Mouse (Mus musculus): Measurements from ENCODE around the gene Pkd2l1. TPM values are rescaled to one million over a fixed set of nuclear protein-coding genes. Genes with fewer than 3 reads are reported as not detected.

The Pkd2l1 gene
- polyA plus RNA-seq (2011; ENCODE audit: insufficient read depth, insufficient read length, low replicate concordance, missing spikeins): not detected in 2 replicates

GRCm38 (mm10) chr19:44192342-44192741 lies at the start of gene Pkd2l1:
Gene Pkd2l1 (minus strand): TSS chr19:44192442.
- no peaks in the 10 kb centered on the region for H3K4me1 ChIP-seq (ENCODE audit: control insufficient read depth, insufficient read depth, low read length)
- no peak within 1 kb of the TSS for H3K4me3 ChIP-seq (replicated peaks; ENCODE audit: control insufficient read depth, low read depth, low read length)
- 27% methylated on average over 3 of the region's 3 CpGs for WGBS
- TF ChIP-seq CTCF (IDR thresholded peaks at IDR 0.05; ENCODE audit: control insufficient read depth, insufficient read depth, low read length): no peak
- H3K27ac ChIP-seq (ENCODE audit: control insufficient read depth, insufficient read depth, low read depth, low read length, poor library complexity): no peak within 1 kb of the TSS

- WGBS: 18% methylated on average over 2 of the region's 2 CpGs
Observed at GRCm38 (mm10) chr19:44238906-44239305, 46.7 kb upstream of the Pkd2l1 start.

DNA sequence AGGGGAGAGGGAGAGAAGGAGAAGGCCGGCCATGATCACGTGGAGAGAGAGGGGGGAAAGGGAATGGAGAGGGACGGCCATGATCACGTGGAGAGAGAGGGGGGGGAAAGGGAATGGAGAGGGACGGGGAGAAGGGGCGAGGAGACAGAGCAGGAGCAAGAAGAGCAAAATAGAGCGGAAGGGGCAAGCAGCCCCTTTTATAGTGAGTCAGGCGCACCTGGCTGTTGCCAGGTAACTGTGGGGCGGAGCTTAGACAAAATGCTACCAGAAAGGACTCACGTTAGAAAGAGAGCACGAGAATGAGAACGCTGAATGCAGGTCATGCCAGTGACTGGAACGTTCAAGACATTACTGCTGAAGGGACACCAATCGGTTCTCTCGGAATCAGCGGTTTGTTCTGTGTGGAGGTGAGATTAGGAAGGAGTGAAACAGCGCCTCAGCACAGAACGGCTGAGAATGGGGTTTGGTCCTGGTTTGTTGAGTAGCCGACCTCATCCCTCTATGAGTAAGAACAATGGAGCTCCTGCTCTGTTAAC lies 45.3 kb upstream of the Pkd2l1 start:
- Histone ChIP-seq H3K27ac (ENCODE audit: control insufficient read depth, insufficient read depth, low read depth, low read length, poor library complexity) (no peak overlapping the region), H3K4me3 (replicated peaks; ENCODE audit: control insufficient read depth, low read depth, low read length) (no peak overlapping the region)
- 28% methylated on average over 19 of the region's 19 CpGs for WGBS

More at GRCm38 (mm10) chr19:44238906-44239305, 46.7 kb upstream of the Pkd2l1 start:
- Histone ChIP-seq H3K4me1 (ENCODE audit: control insufficient read depth, insufficient read depth, low read length) (no peaks in the 10 kb centered on the region), H3K27ac (ENCODE audit: control insufficient read depth, insufficient read depth, low read depth, low read length, poor library complexity) (no peak overlapping the region), H3K4me3 (replicated peaks; ENCODE audit: control insufficient read depth, low read depth, low read length) (no peak overlapping the region)
- TF ChIP-seq POLR2A (IDR thresholded peaks at IDR 0.05; ENCODE audit: borderline replicate concordance, control insufficient read depth, low read depth, low read length) (no peak), CTCF (IDR thresholded peaks at IDR 0.05; ENCODE audit: control insufficient read depth, insufficient read depth, low read length) (no peak)

GRCm38 (mm10) chr19:44231608-44232151 lies 39.4 kb upstream of the Pkd2l1 start:
- Histone ChIP-seq H3K27ac (ENCODE audit: control insufficient read depth, insufficient read depth, low read depth, low read length, poor library complexity) (no peak overlapping the region), H3K4me3 (replicated peaks; ENCODE audit: control insufficient read depth, low read depth, low read length) (no peak overlapping the region), H3K4me1 (ENCODE audit: control insufficient read depth, insufficient read depth, low read length) (no peaks in the 10 kb centered on the region)
- 41% methylated on average over 4 of the region's 4 CpGs for WGBS
- no peak for TF ChIP-seq POLR2A (IDR thresholded peaks at IDR 0.05; ENCODE audit: borderline replicate concordance, control insufficient read depth, low read depth, low read length)

More for the DNA sequence above, 45.3 kb upstream of the Pkd2l1 start:
- H3K4me1 ChIP-seq (ENCODE audit: control insufficient read depth, insufficient read depth, low read length): no peaks in the 10 kb centered on the region
- TF ChIP-seq POLR2A (IDR thresholded peaks at IDR 0.05; ENCODE audit: borderline replicate concordance, control insufficient read depth, low read depth, low read length): no peak
- no peak for TF ChIP-seq CTCF (IDR thresholded peaks at IDR 0.05; ENCODE audit: control insufficient read depth, insufficient read depth, low read length)

DNA sequence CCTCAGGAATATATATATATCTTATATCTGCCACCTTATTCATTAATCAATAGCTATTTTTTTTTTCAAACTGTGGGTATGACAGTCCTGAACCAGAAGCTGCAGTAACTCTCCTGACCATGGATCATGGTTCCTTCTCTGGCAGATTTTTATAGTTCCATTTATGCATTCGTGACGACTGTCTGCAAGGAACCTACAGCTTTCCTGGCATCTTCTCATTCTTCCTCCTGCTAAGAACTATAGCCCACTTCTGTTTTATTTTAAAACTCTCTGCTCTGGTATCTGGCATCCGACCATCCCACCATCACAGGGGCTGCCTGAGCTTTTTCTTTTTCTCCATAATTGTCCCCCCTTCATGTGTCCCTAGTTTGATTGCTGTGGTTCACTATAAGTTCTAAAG lies 38.0 kb upstream of the Pkd2l1 start:
- WGBS: 40% methylated on average over 3 of the region's 3 CpGs
- H3K4me1 ChIP-seq (ENCODE audit: control insufficient read depth, insufficient read depth, low read length): no peaks in the 10 kb centered on the region; the same call in 1 of the 2 replicates
- no peak overlapping the region for H3K27ac ChIP-seq (ENCODE audit: control insufficient read depth, insufficient read depth, low read depth, low read length, poor library complexity)
- no peak for TF ChIP-seq CTCF (IDR thresholded peaks at IDR 0.05; ENCODE audit: control insufficient read depth, insufficient read depth, low read length)
- no peak overlapping the region for H3K4me3 ChIP-seq (replicated peaks; ENCODE audit: control insufficient read depth, low read depth, low read length)

- Histone ChIP-seq H3K27ac (ENCODE audit: control insufficient read depth, insufficient read depth, low read depth, low read length, poor library complexity) (no peak overlapping the region), H3K4me1 (ENCODE audit: control insufficient read depth, insufficient read depth, low read length) (no peaks in the 10 kb centered on the region; the same call in 1 of the 2 replicates), H3K4me3 (replicated peaks; ENCODE audit: control insufficient read depth, low read depth, low read length) (no peak overlapping the region)
- TF ChIP-seq CTCF (IDR thresholded peaks at IDR 0.05; ENCODE audit: control insufficient read depth, insufficient read depth, low read length) (no peak), POLR2A (IDR thresholded peaks at IDR 0.05; ENCODE audit: borderline replicate concordance, control insufficient read depth, low read depth, low read length) (no peak)
- 75% methylated on average over 2 of the region's 2 CpGs for WGBS
Observed at GRCm38 (mm10) chr19:44229776-44230175, 37.5 kb upstream of the Pkd2l1 start.

GRCm38 (mm10) chr19:44225728-44226127 lies 33.5 kb upstream of the Pkd2l1 start:
- H3K4me1 ChIP-seq (ENCODE audit: control insufficient read depth, insufficient read depth, low read length): no peaks in the 10 kb centered on the region; the same call in 1 of the 2 replicates
- WGBS: 5% methylated on average over 5 of the region's 5 CpGs
- H3K4me3 ChIP-seq (replicated peaks; ENCODE audit: control insufficient read depth, low read depth, low read length): no peak overlapping the region
- H3K27ac ChIP-seq (ENCODE audit: control insufficient read depth, insufficient read depth, low read depth, low read length, poor library complexity): no peak overlapping the region
- TF ChIP-seq CTCF (IDR thresholded peaks at IDR 0.05; ENCODE audit: control insufficient read depth, insufficient read depth, low read length): no peak
- TF ChIP-seq POLR2A (IDR thresholded peaks at IDR 0.05; ENCODE audit: borderline replicate concordance, control insufficient read depth, low read depth, low read length): no peak

- H3K4me1 ChIP-seq (ENCODE audit: control insufficient read depth, insufficient read depth, low read length): peaks cover 2% of the 10 kb centered on the region
- no peak overlapping the region for H3K27ac ChIP-seq (ENCODE audit: control insufficient read depth, insufficient read depth, low read depth, low read length, poor library complexity)
- H3K4me3 ChIP-seq (replicated peaks; ENCODE audit: control insufficient read depth, low read depth, low read length): no peak overlapping the region
- 18% methylated on average over 3 of the region's 3 CpGs for WGBS
- TF ChIP-seq CTCF (IDR thresholded peaks at IDR 0.05; ENCODE audit: control insufficient read depth, insufficient read depth, low read length) (no peak), POLR2A (IDR thresholded peaks at IDR 0.05; ENCODE audit: borderline replicate concordance, control insufficient read depth, low read depth, low read length) (no peak)
Observed at GRCm38 (mm10) chr19:44217958-44218525, 25.8 kb upstream of the Pkd2l1 start.

Measured in bone marrow, adult 2 months (tissue).